Mouse (Mus musculus) cerebellum, adult 2 months (tissue): Measurements from ENCODE around the gene Rhcg.

Experiments
- CTCF ChIP-seq: fragments of 200-500 bp; IDR thresholded peaks from 2 replicates; pipeline ENCODE4 v1.5.1; 2011; ENCODE audit warnings: low read depth, mild to moderate bottlenecking, control low read depth, low read length, moderate library complexity, borderline replicate concordance; ENCODE audit not compliant: insufficient read depth
- POLR2A ChIP-seq: fragments of 200-500 bp; IDR thresholded peaks from 2 replicates; pipeline ENCODE4 v1.6.1; 2011; ENCODE audit warnings: low read length, control low read depth, borderline replicate concordance; ENCODE audit not compliant: insufficient read depth

DNA sequence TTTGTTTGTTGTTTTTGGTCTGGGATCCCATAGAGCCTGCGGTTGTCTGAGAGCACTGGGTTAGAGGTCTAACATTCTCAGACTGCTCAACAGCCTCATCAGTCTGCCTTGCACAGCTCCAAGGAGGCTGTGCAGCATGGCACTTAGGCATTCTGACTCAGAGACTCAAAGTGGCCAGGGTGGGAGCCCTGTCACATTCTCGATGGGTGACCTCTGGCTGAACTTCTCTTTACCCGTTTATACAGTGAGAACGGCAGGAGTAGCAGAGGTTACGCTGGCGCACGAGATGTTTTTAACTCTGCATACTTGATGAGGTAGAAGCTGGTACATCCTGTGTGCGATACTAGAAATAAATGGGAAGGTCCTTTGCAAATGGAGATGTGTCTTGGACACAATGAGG is 5.6 kb upstream of the Rhcg start:
- TF ChIP-seq CTCF (no peak), POLR2A (no peak)
